Mouse (Mus musculus) kidney, postnatal 25 days (tissue): ENCODE data around the gene Ykt6.
"Not testable (repeated sequence)": the region's sequence is repeated elsewhere in the genome, so short reads cannot be mapped to it uniquely, and the experiment has no call there.

Experiments
- DNase-seq, 2 experiments: peaks; one replicate each; pipeline ENCODE4 v3.0.0; 2021; ENCODE audit warnings: mixed read lengths in 2 of 2

Gene Ykt6

DNA sequence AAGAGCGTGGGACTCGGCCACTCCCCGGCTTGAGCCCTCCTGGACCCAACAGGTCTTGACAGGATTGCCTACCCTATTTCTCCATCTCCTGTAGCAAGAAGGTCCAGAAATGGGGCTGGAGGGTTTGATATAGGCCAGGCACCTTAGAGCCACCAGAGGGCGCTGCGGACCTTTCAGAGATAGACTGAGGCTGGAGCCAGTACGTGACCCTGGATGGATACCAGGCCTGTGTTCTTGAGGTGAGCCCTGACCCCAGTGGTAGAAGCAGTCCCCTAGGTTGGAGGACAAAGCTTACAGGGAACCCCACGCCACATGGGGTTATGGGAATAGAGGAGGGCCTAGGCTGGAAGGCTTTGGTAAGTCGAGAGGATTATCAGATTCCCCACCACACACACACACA lies 40.5 kb downstream of the Ykt6 start:
- peak; percentile 86 to 95 for DNase-seq

DNA sequence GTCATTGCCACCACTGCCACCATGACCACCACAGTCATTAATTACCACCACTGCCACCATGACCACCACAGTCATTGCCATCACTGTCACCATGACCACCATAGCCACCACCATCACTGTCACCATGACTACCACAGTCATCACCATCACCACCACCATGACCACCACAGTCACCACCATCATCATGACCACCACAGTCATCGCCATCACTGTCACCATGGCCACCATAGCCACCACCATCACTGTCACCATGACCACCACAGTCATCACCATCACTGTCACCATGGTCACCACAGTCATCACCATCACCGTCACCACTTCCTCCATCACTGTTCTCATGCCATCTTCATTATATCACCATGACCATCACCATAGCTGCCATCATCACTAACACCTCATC lies 43.0 kb downstream of the Ykt6 start:
- DNase-seq, result no peak

GRCm38 (mm10) chr11:5999832-6000771 lies 44.6 kb downstream of the Ykt6 start:
- peak; percentile 71 to 90 for DNase-seq

GRCm38 (mm10) chr11:6000961-6001682 lies 45.6 kb downstream of the Ykt6 start:
- no peak for DNase-seq

- no peak for DNase-seq
These were observed 46.6 kb downstream of the Ykt6 start for GRCm38 (mm10) chr11:6001981-6002649.

DNA sequence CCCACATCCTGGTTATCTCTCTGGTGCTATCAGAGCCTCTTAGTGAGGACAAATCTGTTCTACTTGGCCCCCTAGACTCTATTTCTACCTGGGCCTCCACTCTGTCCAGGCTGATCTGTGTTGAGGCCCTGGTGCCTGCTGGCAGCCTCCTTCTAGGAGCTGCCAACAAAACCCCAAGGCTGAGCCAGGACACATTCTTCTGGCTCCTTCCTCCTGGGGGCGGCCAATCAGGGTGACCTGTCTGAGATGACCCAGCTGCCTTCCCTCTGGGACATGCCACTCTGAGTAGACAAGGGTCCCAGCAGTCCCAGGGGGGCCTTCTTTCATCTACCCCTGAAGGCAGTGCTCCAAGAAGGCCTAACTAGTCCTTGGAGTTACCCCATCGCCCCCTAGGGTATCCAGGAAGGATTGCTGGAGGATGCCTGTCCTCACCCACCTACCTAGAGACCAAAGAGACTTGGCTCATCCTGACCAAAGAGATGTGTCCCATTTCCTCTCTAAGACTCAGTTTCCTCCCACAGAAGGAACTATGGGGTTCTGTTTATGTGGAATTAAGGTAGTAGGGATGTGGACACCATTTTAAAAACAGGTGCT lies 47.6 kb downstream of the Ykt6 start:
- peak; percentile 6 to 49 for DNase-seq

DNA sequence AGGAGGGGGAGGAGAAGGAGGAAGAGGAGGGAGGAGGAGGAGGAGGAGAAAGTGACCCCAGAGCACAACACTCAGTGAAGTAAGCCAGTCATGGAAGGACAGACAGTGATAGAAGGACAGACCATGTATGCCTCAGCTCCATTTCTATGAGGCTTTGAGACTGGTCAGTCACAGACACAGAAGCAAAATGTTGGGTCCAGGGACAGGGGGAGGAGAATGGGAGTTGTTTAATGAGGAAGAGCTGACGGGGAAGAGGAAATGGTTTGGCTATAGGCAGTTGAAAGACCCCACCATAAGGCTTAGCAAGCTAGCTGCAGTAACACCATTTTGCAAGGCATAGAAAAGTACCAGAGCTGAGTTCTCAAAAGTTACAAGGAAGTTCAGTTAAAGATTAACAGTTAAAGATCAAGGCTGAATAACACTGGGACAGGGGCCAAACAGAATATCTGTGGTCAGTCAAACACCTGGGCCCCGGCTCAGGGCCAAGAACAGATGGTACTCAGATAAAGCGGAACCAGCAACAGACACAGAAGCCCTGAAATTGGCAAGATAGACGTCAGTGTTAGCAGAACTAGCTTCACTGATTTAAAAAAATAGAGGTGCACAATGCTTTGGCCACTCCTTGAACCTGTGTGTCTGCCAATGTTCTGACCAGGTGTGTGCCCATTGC lies 50.0 kb downstream of the Ykt6 start:
- DNase-seq, result not testable (repeated sequence)

GRCm38 (mm10) chr11:6006351-6007009 lies 51.0 kb downstream of the Ykt6 start:
- DNase-seq, result not testable (repeated sequence)

DNA sequence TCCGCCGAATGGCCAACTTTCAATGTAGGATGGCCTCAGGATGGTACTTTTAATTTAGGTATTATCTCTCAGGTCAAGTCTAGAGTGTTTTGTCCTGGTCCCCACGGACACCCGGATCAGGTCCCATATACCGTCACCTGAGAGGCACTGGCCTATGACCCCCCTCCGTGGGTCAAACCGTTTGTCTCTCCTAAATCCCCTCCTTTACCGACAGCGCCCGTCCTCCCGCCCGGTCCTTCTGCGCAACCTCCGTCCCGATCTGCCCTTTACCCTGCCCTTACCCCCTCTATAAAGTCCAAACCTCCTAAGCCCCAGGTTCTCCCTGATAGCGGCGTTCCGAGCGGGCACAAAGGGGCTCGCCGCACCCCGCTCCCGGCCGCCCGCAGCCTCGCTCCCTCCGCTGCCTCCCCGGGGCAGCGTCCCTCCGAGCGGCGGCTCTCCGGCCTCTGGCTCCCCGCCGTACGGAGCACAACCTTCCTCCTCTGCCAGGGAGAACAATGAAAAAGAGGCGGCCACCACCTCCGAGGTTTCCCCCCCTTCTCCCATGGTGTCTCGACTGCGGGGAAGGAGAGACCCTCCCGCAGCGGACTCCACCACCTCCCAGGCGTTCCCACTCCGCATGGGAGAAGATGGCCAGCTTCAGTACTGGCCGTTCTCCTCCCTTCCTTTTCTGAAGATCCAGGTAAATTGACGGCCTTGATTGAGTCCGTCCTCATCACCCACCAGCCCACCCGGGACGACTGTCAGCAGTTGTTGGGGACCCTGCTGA lies 51.7 kb downstream of the Ykt6 start:
- DNase-seq, result peak in 1 of 2 experiments; percentile 57

- not testable (repeated sequence) for DNase-seq
These were observed 52.3 kb downstream of the Ykt6 start for GRCm38 (mm10) chr11:6007779-6008128.

DNA sequence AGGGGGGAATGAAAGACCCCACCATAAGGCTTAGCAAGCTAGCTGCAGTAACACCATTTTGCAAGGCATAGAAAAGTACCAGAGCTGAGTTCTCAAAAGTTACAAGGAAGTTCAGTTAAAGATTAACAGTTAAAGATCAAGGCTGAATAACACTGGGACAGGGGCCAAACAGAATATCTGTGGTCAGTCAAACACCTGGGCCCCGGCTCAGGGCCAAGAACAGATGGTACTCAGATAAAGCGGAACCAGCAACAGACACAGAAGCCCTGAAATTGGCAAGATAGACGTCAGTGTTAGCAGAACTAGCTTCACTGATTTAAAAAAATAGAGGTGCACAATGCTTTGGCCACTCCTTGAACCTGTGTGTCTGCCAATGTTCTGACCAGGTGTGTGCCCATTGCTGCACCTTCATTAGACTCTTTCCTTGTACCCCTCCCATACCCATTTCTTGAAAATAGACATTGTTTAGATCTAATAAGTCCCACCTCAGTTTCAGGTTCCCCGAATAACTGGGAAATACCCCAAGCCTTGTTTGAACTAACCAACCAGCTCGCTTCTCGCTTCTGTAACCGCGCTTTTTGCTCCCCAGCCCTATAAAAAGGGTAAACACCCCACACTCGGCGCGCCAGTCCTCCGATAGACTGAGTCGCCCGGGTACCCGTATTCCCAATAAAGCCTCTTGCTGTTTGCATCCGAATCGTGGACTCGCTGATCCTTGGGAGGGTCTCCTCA lies 55.4 kb downstream of the Ykt6 start:
- not testable (repeated sequence) for DNase-seq

DNA sequence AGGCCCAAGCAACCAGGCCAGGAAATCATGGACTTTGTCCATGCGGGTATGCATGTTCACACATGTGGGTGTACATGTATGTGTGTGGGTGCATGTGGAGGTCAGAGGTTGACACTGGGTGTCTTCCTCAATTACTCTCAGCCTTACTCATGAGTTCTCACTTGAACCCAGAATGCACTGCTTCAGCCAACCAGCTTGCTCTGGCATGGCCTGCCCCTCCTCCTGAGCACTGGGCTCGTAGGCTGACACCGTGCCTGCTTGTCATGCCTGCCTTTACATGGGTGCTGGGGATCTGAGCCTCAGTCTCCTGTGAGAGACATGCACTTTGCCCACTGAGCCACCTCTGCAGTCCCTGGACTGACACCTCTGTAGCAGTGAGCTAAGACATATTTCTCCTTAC lies 56.4 kb downstream of the Ykt6 start:
- no peak for DNase-seq

DNA sequence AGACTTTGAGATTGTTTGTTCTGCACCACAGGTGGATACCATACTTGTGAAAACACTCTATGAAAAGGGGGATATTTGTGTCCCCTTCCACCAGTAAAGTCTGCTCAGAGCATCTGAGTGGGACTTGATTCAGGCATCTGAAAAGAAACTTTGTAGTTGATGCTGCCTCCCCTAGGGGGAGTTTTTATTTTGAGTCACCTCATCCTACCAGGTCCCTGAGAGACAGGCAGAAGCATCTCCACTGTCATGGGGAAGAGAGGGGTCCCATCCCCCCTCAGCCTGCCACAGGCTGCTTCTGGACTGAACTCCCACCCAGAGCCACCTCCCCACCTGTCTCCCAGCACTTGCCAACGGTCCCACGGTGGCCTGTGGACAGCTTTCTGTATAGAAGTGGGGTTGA lies 57.9 kb downstream of the Ykt6 start:
- DNase-seq, result no peak

- no peak for DNase-seq
These were observed 59.5 kb downstream of the Ykt6 start for GRCm38 (mm10) chr11:6015011-6015431.

DNA sequence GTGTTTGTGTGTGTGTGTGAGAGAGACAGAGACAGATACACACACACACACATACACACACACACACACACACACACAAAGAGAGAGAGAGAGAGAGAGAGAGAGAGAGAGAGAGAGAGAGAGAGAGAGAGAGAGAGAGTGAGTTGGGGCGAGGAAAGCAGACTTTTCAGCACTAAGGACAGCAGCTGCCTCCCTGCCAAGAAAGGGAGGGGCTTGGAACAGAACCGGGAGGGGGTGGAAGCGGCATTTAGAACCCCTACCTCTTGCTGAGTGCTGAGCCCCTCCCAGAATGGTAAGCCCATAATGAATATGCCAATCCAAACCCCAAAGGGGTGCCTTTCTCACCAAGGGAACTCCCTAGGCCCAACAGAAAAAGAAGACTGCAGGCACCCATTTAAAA lies 60.9 kb downstream of the Ykt6 start:
- peak in 1 of 2 experiments; percentile 28 for DNase-seq

GRCm38 (mm10) chr11:6016797-6017395 lies 61.4 kb downstream of the Ykt6 start:
- no peak for DNase-seq
